Mouse (Mus musculus) heart, embryonic 14.5 days (tissue): ENCODE measurements at regions not wholly inside any gene's neighbourhood (a gene's known extent, or its start where the extent isn't known, plus 50 kb on each side); places are given as distances from the start of the nearest gene placed in this dataset.

ENCODE experiments used
- ATAC-seq: fragments of 200-750 bp; cut with Nextera tagmentation; 2 replicates; pipeline ENCODE4 v1.8.0; 2017; ENCODE audit warnings: low read depth, moderate TSS enrichment; ENCODE audit not compliant: insufficient number of reproducible peaks, insufficient read depth, low FRiP score
- H3K27ac ChIP-seq, 2 experiments: fragments of 200-500 bp in 1 of 2; fragments of 300-500 bp in 1 of 2; sonication (generic) in 1 of 2; replicated peaks in 1 of 2; 2 replicates each; pipeline ENCODE4 v1.5.1; 2012 to 2014; ENCODE audit warnings: low read depth in 2 of 2, low read length in 2 of 2, control low read depth in 1 of 2, mild to moderate bottlenecking in 1 of 2, mixed read lengths in 1 of 2; ENCODE audit not compliant: control insufficient read depth in 1 of 2, insufficient read depth in 1 of 2
- H3K27me3 ChIP-seq: fragments of 300-500 bp; sonication (generic); 2 replicates; pipeline ENCODE4 v1.6.1; 2014; ENCODE audit warnings: mild to moderate bottlenecking, low read length, control low read depth; ENCODE audit not compliant: control insufficient read depth, insufficient read depth
- H3K36me3 ChIP-seq: fragments of 300-500 bp; sonication (generic); 2 replicates; pipeline ENCODE4 v1.6.1; 2014; ENCODE audit warnings: mild to moderate bottlenecking, control low read depth, low read length, mixed read lengths; ENCODE audit not compliant: control insufficient read depth, insufficient read depth
- H3K4me1 ChIP-seq, 2 experiments: fragments of 200-500 bp in 1 of 2; fragments of 300-500 bp in 1 of 2; sonication (generic) in 1 of 2; 2 replicates each; pipeline ENCODE4 v1.6.1; 2012 to 2014; ENCODE audit warnings: low read length in 2 of 2, control low read depth in 1 of 2, mixed read lengths in 1 of 2; ENCODE audit not compliant: control insufficient read depth in 2 of 2, insufficient read depth in 2 of 2
- H3K4me2 ChIP-seq: fragments of 300-500 bp; sonication (generic); 2 replicates; pipeline ENCODE4 v1.6.1; 2014; ENCODE audit warnings: mild to moderate bottlenecking, low read length
- H3K4me3 ChIP-seq, 2 experiments: fragments of 200-500 bp in 1 of 2; fragments of 300-500 bp in 1 of 2; sonication (generic) in 1 of 2; 2 replicates each; pipeline ENCODE4 v1.5.1; 2012 to 2014; ENCODE audit warnings: low read length in 2 of 2, mild to moderate bottlenecking in 2 of 2, control low read depth in 1 of 2, low read depth in 1 of 2, moderate library complexity in 1 of 2; ENCODE audit not compliant: control insufficient read depth in 1 of 2, insufficient read depth in 1 of 2
- H3K9ac ChIP-seq: fragments of 300-500 bp; sonication (generic); 2 replicates; pipeline ENCODE4 v1.6.1; 2014; ENCODE audit warnings: mild to moderate bottlenecking, low read length
- H3K9me3 ChIP-seq: fragments of 300-500 bp; sonication (generic); 2 replicates; pipeline ENCODE4 v1.6.1; 2016; ENCODE audit warnings: low read length, control low read depth; ENCODE audit not compliant: control insufficient read depth
- WGBS: fragments of 180-500 bp; shearing (Covaris S2); extraction: QIAGEN DNeasy Blood & Tissue Kit; methylation state at CpG from one replicate; pipeline ENCODE4 v1.1.7; 2014; 5-methylcytosine and 5-hydroxymethylcytosine counted together

- peak overlapping the region; percentile 5 to 38; a peak in 1 of 4 replicates for H3K27ac ChIP-seq
- no peaks in the 10 kb centered on the region for H3K36me3 ChIP-seq
- H3K9ac ChIP-seq: no peak overlapping the region
- ATAC-seq: peak; percentile 28; the same call in 1 of the 2 replicates
- H3K4me3 ChIP-seq: no peak overlapping the region
- no peaks in the 10 kb centered on the region for H3K27me3 ChIP-seq
- H3K9me3 ChIP-seq: no peaks in the 10 kb centered on the region
- peak overlapping the region; percentile 37 for H3K4me2 ChIP-seq
- 21% methylated on average over 7 of the region's 7 CpGs for WGBS
- peaks cover 28 to 31% of the 10 kb centered on the region in 2 experiments for H3K4me1 ChIP-seq
Observed at GRCm38 (mm10) chr17:84104242-84104641, 83.5 kb downstream of the Zfp36l2 start.

- Histone ChIP-seq H3K4me1 (peaks cover 28 to 32% of the 10 kb centered on the region in 2 experiments), H3K4me2 (no peak overlapping the region), H3K9me3 (no peaks in the 10 kb centered on the region), H3K27me3 (no peaks in the 10 kb centered on the region), H3K36me3 (no peaks in the 10 kb centered on the region), H3K9ac (no peak overlapping the region), H3K27ac (0 out of 4 replicates have a peak overlapping the region, but pooled peaks of 1 of the 2 experiments have one; percentile 26), H3K4me3 (no peak overlapping the region)
- no peak for ATAC-seq
- 59% methylated on average over 7 of the region's 7 CpGs for WGBS
Observed at GRCm38 (mm10) chr17:84103344-84103743, 84.4 kb downstream of the Zfp36l2 start.

- Histone ChIP-seq H3K4me1 (peaks cover 32 to 35% of the 10 kb centered on the region in 2 experiments), H3K9ac (no peak overlapping the region), H3K27ac (no peak overlapping the region), H3K4me3 (no peak overlapping the region), H3K27me3 (no peaks in the 10 kb centered on the region), H3K4me2 (no peak overlapping the region), H3K36me3 (no peaks in the 10 kb centered on the region), H3K9me3 (no peaks in the 10 kb centered on the region)
- 89% methylated on average over 1 of the region's 1 CpGs for WGBS
- ATAC-seq: no peak
Observed at GRCm38 (mm10) chr17:84101652-84102051, 86.1 kb downstream of the Zfp36l2 start.

- Histone ChIP-seq H3K27me3 (no peaks in the 10 kb centered on the region), H3K27ac (peak overlapping the region in 1 of 2 experiments; percentile 33; a peak in 1 of 4 replicates), H3K4me1 (peaks cover 35 to 36% of the 10 kb centered on the region in 2 experiments), H3K4me2 (no peak overlapping the region), H3K9ac (peak overlapping the region; percentile 34; the same call in 1 of the 2 replicates), H3K36me3 (no peaks in the 10 kb centered on the region), H3K9me3 (no peaks in the 10 kb centered on the region), H3K4me3 (no peak overlapping the region)
- no peak for ATAC-seq
- 47% methylated on average over 10 of the region's 10 CpGs for WGBS
Observed at GRCm38 (mm10) chr17:84100523-84100922, 87.2 kb downstream of the Zfp36l2 start.

GRCm38 (mm10) chr17:84099737-84100136, 88.0 kb downstream of the Zfp36l2 start:
- Histone ChIP-seq H3K27ac (no peak overlapping the region), H3K9me3 (no peaks in the 10 kb centered on the region), H3K4me2 (no peak overlapping the region), H3K9ac (no peak overlapping the region), H3K36me3 (no peaks in the 10 kb centered on the region), H3K4me3 (no peak overlapping the region), H3K27me3 (no peaks in the 10 kb centered on the region), H3K4me1 (peaks cover 35% of the 10 kb centered on the region in 2 experiments)
- ATAC-seq: no peak
- 78% methylated on average over 9 of the region's 9 CpGs for WGBS

- 83% methylated on average over 6 of the region's 6 CpGs for WGBS
- H3K9me3 ChIP-seq: no peaks in the 10 kb centered on the region
- no peaks in the 10 kb centered on the region for H3K27me3 ChIP-seq
- no peaks in the 10 kb centered on the region for H3K36me3 ChIP-seq
- no peak overlapping the region for H3K4me3 ChIP-seq
- no peak overlapping the region for H3K27ac ChIP-seq
- ATAC-seq: no peak
- H3K4me1 ChIP-seq: peaks cover 19 to 21% of the 10 kb centered on the region in 2 experiments
- H3K4me2 ChIP-seq: no peak overlapping the region
- H3K9ac ChIP-seq: no peak overlapping the region
Observed at GRCm38 (mm10) chr17:84097871-84098430, 89.8 kb downstream of the Zfp36l2 start.

- peaks cover 19 to 21% of the 10 kb centered on the region in 2 experiments for H3K4me1 ChIP-seq
- no peaks in the 10 kb centered on the region for H3K9me3 ChIP-seq
- H3K4me3 ChIP-seq: no peak overlapping the region
- no peak overlapping the region for H3K27ac ChIP-seq
- peak overlapping the region; percentile 90; the same call in 1 of the 2 replicates for H3K4me2 ChIP-seq
- ATAC-seq: no peak
- no peaks in the 10 kb centered on the region for H3K36me3 ChIP-seq
- no peak overlapping the region for H3K9ac ChIP-seq
- no peaks in the 10 kb centered on the region for H3K27me3 ChIP-seq
- WGBS: 75% methylated on average over 13 of the region's 13 CpGs
Observed at GRCm38 (mm10) chr17:84097286-84097685, 90.5 kb downstream of the Zfp36l2 start.
